Mouse (Mus musculus) spleen, postnatal 36 days (tissue): Measurements from ENCODE around the gene Cops7a.

Experiments
- DNase-seq, 2 experiments: peaks; one replicate each; pipeline ENCODE4 v3.0.0; 2022; ENCODE audit warnings: low spot score in 2 of 2, mixed read lengths in 1 of 2

Gene Cops7a

GRCm38 (mm10) chr6:124959960-124960359 lies 5.4 kb downstream of the Cops7a start:
- no peak for DNase-seq

DNA sequence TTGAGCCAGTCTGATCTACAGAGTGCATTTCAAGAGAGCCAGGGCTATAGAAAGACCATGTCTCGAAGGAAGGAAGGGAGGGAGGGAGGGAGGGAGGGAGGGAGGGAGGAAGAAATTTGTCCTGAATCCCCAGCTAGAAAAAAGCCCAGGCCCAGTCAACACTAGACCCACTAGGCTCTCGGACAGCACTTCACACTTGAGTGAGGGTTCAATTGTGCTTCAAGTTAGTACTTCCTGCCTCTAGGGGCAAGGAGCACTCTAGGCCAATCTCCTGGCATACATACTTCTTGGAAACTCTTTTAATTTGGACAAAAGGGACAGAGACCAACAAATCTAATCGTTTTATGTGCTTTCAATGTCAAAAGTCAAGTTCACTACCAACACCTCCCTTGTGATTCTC lies 7.2 kb downstream of the Cops7a start:
- no peak for DNase-seq

DNA sequence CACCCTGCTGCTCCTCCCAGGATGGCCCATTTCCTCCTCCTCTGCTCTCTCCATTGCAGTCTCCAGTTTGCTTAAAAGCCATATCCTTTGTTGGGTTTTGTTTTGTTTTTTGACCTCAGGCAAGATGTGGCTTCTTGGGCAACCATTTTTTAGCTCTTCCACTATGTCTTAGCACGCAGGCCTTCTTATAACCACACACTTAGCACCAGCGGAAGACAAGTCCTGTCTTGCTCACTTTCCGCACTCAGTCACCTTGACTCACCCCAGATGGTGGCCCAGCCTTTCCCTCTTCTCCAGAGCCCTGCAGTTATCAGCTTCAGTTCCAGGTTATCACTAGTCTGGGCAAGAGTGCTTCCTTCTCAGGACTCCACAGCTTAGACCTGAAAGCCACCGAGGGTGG lies 10.1 kb downstream of the Cops7a start:
- no peak for DNase-seq

- DNase-seq: no peak
Measured at GRCm38 (mm10) chr6:124953991-124954715, 11.2 kb downstream of the Cops7a start.

- DNase-seq: no peak
Measured at GRCm38 (mm10) chr6:124943526-124943925, 21.8 kb downstream of the Cops7a start.

DNA sequence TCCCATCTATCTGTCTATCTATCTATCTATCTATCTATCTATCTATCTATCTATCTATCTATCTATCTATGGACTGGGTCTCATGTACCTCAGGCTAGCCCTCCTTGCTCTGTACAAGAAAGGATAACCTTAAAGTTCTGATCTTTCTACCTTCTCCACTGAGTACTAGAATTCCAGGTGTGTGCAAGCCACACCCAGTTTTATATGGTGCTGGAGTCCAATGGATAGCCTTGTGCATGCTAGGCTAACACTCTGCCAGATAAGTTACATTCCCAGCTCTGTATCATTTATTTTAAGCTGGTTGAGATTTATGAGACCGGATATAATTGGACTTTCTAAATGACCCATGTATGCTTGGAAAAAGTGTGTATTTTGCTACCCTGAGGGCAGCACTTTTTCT lies 23.7 kb downstream of the Cops7a start:
- no peak for DNase-seq

- DNase-seq: no peak
Measured at GRCm38 (mm10) chr6:124938554-124938953, 26.8 kb downstream of the Cops7a start.

DNA sequence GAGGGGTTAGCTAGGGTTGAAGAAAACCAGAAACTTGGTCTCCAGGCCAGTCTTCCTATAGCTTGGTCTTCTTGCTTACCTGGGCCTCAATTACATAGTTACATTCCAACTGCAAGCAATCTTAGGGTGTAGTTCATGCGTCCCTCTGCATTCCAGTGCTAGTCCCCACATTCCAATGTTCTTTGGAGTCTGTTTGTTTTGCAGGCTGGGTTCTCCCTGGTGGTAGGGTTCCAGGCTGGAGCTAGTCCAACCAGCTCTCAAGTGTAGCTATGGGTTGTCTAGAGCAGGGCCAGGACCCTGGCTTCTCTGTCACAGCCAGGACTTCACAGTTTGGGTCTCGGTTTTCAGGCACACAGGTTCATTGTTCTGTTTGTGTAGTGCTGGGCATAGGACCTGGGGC lies 27.8 kb downstream of the Cops7a start:
- DNase-seq: no peak

- no peak for DNase-seq
Measured at GRCm38 (mm10) chr6:124936681-124937080, 28.7 kb downstream of the Cops7a start.

GRCm38 (mm10) chr6:124934670-124935069 lies 30.7 kb downstream of the Cops7a start:
- DNase-seq: no peak

GRCm38 (mm10) chr6:124933127-124933526 lies 32.2 kb downstream of the Cops7a start:
- DNase-seq: no peak

DNA sequence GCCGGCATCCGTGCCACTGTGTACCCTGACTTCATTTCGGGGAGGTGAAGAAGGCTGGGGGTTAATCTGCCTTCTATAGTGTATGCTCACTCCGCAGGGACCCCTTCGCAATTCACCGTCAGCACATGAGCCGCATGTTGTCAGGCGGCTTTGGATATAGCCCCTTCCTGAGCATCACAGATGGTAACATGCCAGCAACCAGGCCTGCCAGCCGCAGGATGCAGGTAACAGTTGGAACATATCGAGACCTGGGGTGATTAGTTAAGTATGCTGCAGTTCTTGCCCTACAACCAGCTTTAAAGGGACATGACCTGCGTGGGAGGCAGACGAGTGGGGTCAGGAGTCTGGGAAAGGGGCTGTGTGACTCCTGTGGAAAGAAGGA lies 33.0 kb downstream of the Cops7a start:
- no peak for DNase-seq

GRCm38 (mm10) chr6:124931525-124932313 lies 33.6 kb downstream of the Cops7a start:
- DNase-seq: no peak

DNA sequence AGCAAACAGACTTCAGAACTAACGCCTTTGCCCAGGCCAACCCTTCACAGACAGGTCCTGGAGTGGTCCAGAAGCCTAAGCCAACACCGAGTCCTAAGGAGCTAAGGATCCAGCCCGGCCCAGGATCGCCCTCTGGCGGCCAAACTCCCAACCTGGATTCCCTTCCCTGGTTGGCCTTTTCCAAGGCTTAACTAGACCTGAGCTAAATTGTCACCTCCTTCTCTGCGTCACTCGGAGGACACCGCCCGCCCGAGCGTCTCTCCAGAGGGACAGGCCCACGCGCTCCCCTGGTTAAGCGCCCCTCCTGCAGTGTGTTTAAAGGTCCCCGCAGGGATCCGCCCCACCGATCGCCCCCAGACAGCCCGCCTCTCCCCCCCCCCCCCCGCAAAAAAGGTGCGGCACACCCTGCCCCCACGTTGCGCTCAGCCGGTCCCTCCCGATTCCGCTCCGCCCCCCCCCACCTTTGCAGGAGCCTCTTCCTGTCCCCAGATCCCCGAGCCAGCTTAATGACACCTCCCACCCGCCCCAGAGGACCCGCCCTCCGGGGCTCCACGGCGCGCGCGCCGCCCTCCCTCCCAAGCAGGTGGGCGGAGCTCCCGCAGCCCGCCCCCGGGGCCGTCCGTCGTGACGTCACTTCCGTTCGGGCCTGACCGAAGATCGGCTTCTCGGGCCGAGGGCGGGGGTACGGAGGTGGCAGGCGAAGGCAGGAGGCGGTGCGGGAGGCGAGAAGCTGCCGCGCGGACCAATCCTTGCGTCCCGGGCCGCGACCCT lies 34.4 kb downstream of the Cops7a start, which contains the start of gene Mlf2:
TSS of gene Mlf2 (plus strand) at position 633 of the 771 bp plus-strand sequence.
- DNase-seq: peak; percentile 96 to 97

GRCm38 (mm10) chr6:124930231-124930630 lies 35.1 kb downstream of the Cops7a start:
- no peak for DNase-seq

DNA sequence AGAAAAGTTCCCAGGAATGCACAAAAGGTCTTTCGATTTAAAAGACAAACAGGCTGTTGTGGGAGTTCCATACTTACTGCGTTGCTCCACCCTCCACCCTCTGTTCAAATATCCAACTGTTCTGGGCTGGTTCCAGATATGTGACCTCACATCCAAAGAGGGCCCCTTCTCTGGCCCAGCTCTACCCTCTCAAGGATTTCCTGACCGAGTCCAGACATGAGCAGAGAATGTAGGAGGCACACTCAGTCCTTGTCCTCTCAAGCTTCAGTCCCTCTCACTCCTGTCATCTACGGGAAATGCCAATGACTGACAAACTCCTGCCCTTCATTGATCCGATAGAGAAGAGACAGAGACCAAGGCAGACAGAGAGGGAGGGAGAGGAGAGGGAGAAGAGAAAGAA lies 39.4 kb downstream of the Cops7a start:
- DNase-seq: no peak

GRCm38 (mm10) chr6:124925173-124925793 lies 40.1 kb downstream of the Cops7a start:
- DNase-seq: no peak

DNA sequence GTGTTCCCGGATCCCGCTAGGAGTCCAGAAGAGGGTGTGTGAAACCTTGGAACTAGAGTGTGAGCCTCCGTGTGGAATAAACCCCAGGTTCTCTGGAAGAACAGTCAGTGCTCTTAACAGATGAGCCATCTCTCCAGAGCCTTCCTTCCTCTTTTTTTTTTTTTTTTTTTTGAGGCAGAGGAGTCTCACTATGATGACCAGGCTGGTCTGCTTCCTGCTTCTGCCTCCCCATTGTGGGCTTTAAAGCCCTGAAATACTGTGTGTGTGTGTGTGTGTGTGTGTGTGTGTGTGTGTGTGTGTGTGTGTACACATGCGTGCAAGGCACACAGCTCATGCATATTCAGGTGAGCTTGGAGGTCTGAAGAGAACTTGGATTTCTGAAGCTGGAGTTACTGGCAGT lies 43.8 kb downstream of the Cops7a start:
- DNase-seq: peak in 1 of 2 experiments; percentile 41

DNA sequence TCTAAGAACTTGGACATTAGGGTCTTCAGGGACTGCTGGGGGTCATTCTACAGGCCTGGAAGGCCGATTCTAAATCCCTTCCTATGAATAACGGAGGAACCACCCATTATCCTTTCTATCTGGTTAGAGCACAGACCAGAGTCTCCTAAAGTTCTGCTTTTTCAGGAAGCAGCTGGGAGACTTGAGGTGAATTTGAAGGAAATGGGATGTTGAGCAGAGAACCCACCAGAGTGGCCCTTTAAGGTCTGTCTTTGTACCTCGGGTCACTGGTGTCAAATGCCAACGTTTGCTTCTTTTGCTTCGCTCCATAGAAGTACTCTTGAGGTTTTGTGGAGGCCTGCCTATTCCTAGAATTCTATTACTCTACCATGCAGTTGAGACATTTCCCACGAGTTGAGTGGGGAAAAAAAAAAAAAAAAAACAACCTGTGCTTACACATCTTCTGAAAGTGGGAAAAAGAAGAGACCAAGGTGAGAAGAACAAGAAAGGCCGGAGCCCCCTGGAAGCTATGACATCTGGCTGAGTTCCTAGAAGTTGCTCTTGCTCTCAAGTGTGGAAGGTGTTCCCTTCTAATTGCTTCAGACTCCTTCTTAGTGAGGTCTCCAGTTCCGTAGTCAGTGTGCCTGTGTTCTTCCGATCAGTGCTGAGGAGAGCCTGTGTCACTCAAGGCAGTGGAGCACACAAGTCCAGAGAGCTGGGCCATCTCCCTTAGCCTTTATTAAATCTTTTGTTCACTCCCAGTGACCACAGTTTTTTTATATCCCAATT lies 44.8 kb downstream of the Cops7a start:
- no peak for DNase-seq

DNA sequence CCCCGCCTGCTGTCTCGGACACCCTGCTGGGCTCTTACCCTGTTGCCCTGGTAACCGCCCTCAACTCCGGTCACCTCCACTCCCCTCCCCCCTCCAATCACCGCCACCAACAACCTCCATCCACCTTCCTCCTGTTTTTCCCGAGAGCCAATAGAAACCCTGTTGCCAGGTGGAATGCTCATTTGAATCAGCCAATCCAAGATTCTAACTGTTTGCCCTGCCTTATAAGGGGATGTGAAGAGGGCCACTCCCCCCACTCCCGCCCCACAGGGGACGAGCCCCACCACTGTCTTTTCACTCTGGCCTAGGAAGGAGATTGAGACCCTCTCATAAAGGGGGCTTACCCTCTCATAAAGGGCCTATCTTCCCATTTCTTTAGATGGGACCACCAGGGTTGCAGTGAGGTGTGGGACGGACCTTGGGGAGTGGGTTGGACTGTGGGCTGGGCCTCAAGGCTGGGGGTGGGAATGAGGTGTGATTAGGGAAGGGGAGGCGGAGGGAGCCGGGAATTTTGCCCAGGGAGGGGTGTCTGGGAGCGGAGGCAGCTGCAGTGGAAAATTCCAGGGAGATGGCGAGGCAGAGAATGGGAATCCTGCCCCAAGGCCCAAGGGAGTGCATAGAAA lies 45.5 kb downstream of the Cops7a start, which contains the start of gene Ptms:
TSS of gene Ptms (minus strand) at position 409 of the 623 bp plus-strand sequence.
- peak; percentile 78 to 82 for DNase-seq
